Mouse (Mus musculus): ENCODE data around the gene Gm17728. TPM values are rescaled to one million over a fixed set of nuclear protein-coding genes. Genes with fewer than 3 reads are reported as not detected.
"Not testable (repeated sequence)": the region's sequence is repeated elsewhere in the genome, so short reads cannot be mapped to it uniquely, and the experiment has no call there.

The Gm17728 gene
- not detected for total RNA-seq (2022)

- DNase-seq (ENCODE audit: low spot score in 2 of 2) = not testable (repeated sequence)
Measured at GRCm38 (mm10) chr17:9421760-9422159, at the start of gene Gm17728. Gene Gm17728, plus strand, starts transcription at chr17:9422060.

GRCm38 (mm10) chr17:9397493-9397892 is 24.4 kb upstream of the Gm17728 start:
- DNase-seq (ENCODE audit: low spot score in 2 of 2) = no peak

DNA sequence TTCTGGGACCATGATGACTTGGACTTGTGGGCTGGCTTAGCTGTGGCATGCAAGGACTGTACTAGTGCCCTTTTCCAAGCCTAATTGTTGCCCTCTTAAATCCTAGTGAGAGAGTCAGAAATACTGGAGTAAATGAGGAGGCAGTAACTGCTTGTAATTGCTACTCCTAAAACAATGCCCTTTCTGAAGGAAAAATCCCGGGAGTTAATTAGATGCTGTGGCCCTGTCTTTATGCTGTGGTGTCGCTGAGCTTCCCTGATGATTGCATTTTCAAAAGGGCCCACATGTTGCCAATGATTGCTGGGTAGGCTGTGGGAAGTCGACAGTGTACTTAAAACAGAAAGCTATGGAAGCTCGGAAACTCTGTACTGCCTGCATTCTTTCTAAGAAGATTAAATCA is 23.3 kb upstream of the Gm17728 start:
- no peak for DNase-seq (ENCODE audit: low spot score in 2 of 2)

DNA sequence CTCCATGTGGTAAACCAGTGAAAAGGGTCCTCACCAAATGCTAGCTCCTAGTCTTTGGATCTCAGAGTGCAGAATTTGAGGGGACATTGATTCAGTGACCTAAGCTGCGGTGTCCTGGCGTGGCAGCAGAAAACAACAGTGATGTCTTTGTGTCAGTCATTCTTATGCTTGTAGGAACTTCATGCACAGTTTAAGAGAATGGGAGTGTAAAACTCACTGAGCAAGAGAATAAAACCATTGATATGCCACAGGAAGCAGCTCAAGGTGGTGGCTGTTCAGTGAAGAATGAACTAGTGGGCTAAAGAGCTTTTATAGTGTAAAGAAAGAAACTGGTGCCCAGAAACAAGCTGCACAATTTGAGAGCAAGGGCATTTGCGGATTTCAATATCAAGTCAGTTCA is 17.9 kb upstream of the Gm17728 start:
- no peak for DNase-seq (ENCODE audit: low spot score in 2 of 2)

GRCm38 (mm10) chr17:9407640-9408039 is 14.2 kb upstream of the Gm17728 start:
- DNase-seq (ENCODE audit: low spot score in 2 of 2) = no peak

DNA sequence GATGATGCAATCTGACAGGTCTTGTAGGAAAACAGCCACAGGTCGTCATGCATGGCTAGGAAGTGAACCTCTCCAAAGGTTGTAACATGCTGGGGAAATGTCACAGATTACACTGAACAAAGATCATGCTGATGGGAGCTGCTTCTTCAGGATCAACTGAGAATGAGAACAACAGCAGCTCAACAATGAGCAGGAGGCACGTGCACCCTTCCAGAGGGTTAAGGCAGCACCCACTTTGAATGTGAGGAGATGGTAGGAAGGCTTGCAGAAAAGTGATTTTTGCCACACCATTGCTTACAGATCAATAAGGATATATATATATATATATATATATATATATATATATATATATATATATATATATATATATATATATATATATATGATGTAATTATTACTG is 2.8 kb upstream of the Gm17728 start:
- DNase-seq (ENCODE audit: low spot score in 2 of 2) = no peak

GRCm38 (mm10) chr17:9428374-9428994 is 6.6 kb downstream of the Gm17728 start:
- peak in 1 of 2 experiments; percentile 20 for DNase-seq (ENCODE audit: low spot score in 2 of 2)

DNA sequence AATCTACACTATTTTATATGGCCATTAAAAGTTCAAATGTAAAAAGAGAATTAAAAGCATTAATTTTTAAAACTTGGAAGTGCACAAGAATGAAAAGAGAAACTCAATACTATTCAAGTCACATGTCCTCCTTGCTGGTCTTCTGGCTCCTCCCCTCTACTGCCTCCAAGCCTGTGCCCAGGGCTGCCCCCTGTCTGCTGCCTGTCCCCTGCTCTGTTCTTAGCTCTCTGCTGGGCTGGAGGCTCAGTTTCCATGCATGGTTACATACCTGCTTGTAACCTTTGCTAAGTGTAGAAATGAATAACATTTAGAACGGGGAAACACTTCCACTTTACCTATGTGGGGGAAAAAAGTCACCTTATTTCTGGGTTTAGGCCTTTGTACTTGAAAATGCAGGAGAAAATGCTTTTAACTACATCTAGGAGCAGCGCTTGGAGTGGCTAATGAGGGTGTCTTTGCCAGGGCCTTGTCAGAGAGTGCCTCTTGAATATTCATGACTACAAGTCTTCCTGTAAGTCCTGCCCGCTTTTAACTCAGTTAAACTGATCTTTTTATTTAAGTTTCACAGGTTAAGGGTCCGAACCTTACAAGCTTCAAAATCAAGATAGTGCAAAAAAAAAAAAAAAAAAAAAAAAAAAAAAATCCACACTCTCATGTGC is 18.3 kb downstream of the Gm17728 start:
- DNase-seq (ENCODE audit: low spot score in 2 of 2) = no peak

GRCm38 (mm10) chr17:9456406-9456805 is 34.5 kb downstream of the Gm17728 start:
- no peak for DNase-seq (ENCODE audit: low spot score in 2 of 2)

DNA sequence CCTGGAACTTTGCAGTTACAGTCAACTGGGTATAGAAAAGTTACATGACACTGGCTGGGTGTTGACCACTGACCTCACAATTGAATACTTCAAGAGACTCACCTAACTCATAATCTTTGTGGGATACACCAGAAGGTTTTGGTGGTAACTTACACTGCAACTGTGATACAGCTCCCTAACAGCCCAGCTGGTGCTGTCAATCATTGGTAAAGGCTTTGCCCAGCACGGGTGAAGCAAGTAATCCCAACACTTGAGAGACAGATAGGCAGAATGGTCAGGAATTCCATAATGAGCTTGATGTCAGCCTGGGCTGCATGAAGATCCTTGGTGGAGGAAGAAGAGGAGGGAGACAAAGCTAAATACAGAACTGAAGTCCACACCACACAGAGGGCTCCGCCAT is 39.0 kb downstream of the Gm17728 start:
- DNase-seq (ENCODE audit: low spot score in 2 of 2) = no peak

Other genes starting within 250 kb of the Gm17728 start
- gene Pabpc6, start 247.7 kb downstream of the Gm17728 start, total RNA-seq (2022) = under 1 TPM in 2 of 4 experiments, not detected in 2; 0.09 to 0.15 TPM

Data from left cerebral cortex, adult 8-10 months (tissue).